Mouse (Mus musculus) left cerebral cortex, adult 11 months (tissue): ENCODE data around the gene Ezh2.

Experiments
- DNase-seq: peaks from one replicate; pipeline ENCODE4 v3.0.0; 2022; ENCODE audit warnings: low spot score

The Ezh2 gene

DNA sequence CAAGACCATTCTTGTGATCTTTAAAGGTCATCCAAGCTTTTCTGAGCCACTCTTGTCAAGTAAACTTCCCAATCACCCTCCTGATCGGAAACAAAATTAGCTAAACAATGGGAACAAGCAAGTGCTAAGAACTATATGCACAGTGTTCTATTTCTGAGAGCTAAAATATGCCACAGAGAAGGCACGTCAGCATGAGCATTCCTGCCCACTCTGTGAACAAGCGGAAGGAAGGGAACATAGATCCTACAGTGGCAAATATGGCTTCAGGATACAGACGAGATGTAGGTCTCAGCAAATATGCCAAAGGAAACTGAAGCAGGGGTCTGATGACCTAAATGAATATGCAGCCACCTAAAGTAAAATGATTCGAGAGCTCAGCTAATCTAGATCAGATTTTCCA is 59.8 kb downstream of the Ezh2 start:
- no peak for DNase-seq

DNA sequence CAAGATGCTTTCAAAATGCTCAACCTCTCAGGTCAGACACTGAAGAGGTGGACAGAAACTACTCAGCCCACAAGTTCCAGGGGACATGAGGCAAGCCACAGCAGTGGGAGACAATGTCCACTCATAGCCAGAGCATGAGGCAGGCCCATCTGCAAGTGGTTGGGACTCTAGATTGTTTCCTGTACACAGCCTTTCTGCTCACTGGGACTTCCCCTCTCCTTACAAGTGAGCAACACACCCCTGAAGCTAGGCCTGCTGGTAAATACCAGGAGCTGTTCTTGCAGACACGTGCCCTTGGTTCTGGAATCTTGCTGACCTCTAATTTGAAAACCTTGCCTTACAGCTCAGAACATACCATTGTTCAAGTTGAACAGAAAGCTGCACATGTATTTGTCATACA is 62.6 kb downstream of the Ezh2 start:
- no peak for DNase-seq

DNA sequence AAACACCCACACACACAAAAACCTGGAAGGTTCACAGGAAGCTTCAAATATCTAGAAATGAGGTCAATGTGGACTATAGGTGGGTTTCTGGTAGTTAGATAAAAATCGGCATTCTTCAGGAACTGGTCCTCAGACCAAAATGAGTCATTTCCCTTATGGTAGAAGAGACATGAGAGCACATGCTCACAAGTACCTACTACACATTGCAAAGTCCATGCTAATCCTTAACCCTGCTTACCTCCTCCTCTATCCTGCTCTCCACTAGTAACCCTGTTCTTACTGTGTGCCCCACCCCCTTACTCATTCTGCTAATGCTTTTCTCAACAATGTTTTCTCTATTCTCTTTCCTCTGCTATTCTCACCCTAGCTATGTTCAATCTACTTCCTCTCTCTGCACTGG is 67.5 kb downstream of the Ezh2 start:
- DNase-seq: no peak

- no peak for DNase-seq
Observed at GRCm38 (mm10) chr6:47527129-47527528, 68.0 kb downstream of the Ezh2 start.

- DNase-seq: no peak
Observed at GRCm38 (mm10) chr6:47526446-47526845, 68.7 kb downstream of the Ezh2 start.

DNA sequence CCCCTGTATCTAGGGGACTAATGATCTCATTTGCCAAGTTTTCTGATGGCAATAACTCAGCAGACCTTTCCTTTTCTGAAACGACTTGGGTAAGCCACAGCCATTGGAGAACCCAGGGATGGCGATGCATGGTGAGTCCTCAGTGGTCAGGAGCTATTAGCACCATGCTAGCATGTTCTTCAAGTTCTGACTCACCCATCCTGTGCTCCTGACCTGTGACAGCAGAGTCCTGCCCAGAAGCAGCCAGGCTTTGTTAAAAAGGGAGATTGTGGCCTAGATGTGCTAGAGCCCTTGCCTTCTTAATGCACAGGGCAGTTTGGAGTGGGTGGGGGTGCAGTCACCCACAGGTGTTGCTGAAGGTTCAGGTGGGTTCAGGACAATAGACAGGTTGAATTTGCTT is 70.1 kb downstream of the Ezh2 start:
- DNase-seq: no peak

DNA sequence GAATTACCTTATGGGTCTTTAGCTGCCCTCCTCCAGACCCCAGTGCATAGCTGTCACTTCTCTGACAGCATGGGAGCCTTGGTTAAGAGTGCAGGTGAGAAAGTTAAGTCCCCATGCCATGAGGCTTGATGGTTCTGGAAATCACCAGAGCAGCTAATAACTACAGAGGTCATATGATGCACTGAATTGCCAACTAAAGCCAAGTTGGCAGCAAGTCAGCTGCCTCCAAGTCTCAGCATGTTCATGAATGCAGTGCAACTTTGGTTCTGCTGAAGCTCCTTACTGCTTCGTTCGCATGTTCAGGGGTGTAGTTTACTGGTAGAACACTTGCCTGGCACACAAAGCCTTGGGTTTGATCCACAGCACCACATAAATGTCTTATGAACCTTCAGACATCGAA is 72.7 kb downstream of the Ezh2 start:
- no peak for DNase-seq

- DNase-seq: no peak
Observed at GRCm38 (mm10) chr6:47520030-47520429, 75.1 kb downstream of the Ezh2 start.

GRCm38 (mm10) chr6:47494562-47494961 is 100.6 kb downstream of the Ezh2 start:
- DNase-seq: no peak

DNA sequence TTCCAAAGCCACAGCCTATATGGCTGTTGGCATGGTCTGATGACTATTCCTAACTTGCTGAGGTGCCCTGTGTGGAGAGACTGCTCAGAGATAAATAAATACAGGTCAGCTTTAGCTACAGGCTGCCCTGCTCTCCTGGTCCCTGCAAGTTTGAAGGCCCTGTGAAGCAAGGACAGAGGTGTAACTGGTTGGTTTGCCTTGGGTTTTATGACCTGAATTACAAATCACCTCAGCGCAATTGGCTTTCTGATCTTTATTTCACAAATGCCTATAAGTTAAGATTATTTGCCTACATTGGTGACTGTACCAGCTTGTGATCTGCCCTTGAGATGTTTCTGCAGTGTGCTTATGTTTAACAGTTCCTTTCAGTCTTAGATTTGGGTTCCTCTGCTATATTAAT is 113.1 kb downstream of the Ezh2 start:
- DNase-seq: no peak
